Mouse (Mus musculus): ENCODE data around the gene Hnf4a. TPM values are rescaled to one million over a fixed set of nuclear protein-coding genes. Genes with fewer than 3 reads are reported as not detected.
"Not testable (repeated sequence)": the region's sequence is repeated elsewhere in the genome, so short reads cannot be mapped to it uniquely, and the experiment has no call there.

Hnf4a gene
- 0.62 TPM in 1 of 2 replicates, not detected in the other for polyA plus RNA-seq (2015; fragmentation: Nextera tagmentation; extraction: Ambion mirVana)

GRCm38 (mm10) chr2:163506300-163507004, at the start of gene Hnf4a:
Hnf4a (plus strand) TSS chr2:163506808.
- Histone ChIP-seq H3K9me3 (no peaks in the 10 kb centered on the region), H3K4me1 (no peaks in the 10 kb centered on the region), H3K4me2 (no peak within 1 kb of the TSS), H3K9ac (no peak within 1 kb of the TSS), H3K27ac (no peak within 1 kb of the TSS), H3K27me3 (no peaks in the 10 kb centered on the region), H3K36me3 (no peaks in the 10 kb centered on the region), H3K4me3 (no peak within 1 kb of the TSS)
- 88% methylated on average over 10 of the region's 10 CpGs for WGBS
- no peak for ATAC-seq (ENCODE audit: insufficient number of reproducible peaks, insufficient read depth, low FRiP score, low TSS enrichment, low read depth)

GRCm38 (mm10) chr2:163458539-163459265, 47.9 kb upstream of the Hnf4a start:
- H3K4me2 ChIP-seq: no peak overlapping the region
- H3K9me3 ChIP-seq: no peaks in the 10 kb centered on the region
- no peak overlapping the region for H3K9ac ChIP-seq
- no peak overlapping the region for H3K4me3 ChIP-seq
- 53% methylated on average over 27 of the region's 27 CpGs for WGBS
- no peaks in the 10 kb centered on the region for H3K36me3 ChIP-seq
- no peak for ATAC-seq (ENCODE audit: insufficient number of reproducible peaks, insufficient read depth, low FRiP score, low TSS enrichment, low read depth)
- H3K27ac ChIP-seq: no peak overlapping the region
- no peaks in the 10 kb centered on the region for H3K4me1 ChIP-seq
- H3K27me3 ChIP-seq: peaks cover 22% of the 10 kb centered on the region

GRCm38 (mm10) chr2:163459380-163459779, 47.2 kb upstream of the Hnf4a start:
- Histone ChIP-seq H3K4me2 (no peak overlapping the region), H3K36me3 (no peaks in the 10 kb centered on the region), H3K27me3 (peaks cover 22% of the 10 kb centered on the region), H3K9ac (no peak overlapping the region), H3K4me3 (no peak overlapping the region), H3K9me3 (no peaks in the 10 kb centered on the region), H3K27ac (no peak overlapping the region), H3K4me1 (no peaks in the 10 kb centered on the region)
- WGBS: 39% methylated on average over 10 of the region's 10 CpGs
- no peak for ATAC-seq (ENCODE audit: insufficient number of reproducible peaks, insufficient read depth, low FRiP score, low TSS enrichment, low read depth)

GRCm38 (mm10) chr2:163460622-163461021, 46.0 kb upstream of the Hnf4a start:
- no peaks in the 10 kb centered on the region for H3K9me3 ChIP-seq
- H3K4me3 ChIP-seq: no peak overlapping the region
- H3K4me2 ChIP-seq: no peak overlapping the region
- WGBS: 86% methylated on average over 8 of the region's 8 CpGs
- H3K36me3 ChIP-seq: no peaks in the 10 kb centered on the region
- no peak overlapping the region for H3K9ac ChIP-seq
- H3K27ac ChIP-seq: no peak overlapping the region
- no peaks in the 10 kb centered on the region for H3K4me1 ChIP-seq
- no peak for ATAC-seq (ENCODE audit: insufficient number of reproducible peaks, insufficient read depth, low FRiP score, low TSS enrichment, low read depth)
- peaks cover 22% of the 10 kb centered on the region for H3K27me3 ChIP-seq

GRCm38 (mm10) chr2:163461307-163461706, 45.3 kb upstream of the Hnf4a start:
- not testable (repeated sequence) for ATAC-seq (ENCODE audit: insufficient number of reproducible peaks, insufficient read depth, low FRiP score, low TSS enrichment, low read depth); H3K36me3 ChIP-seq; H3K4me3 ChIP-seq; H3K27ac ChIP-seq; H3K4me1 ChIP-seq; H3K9ac ChIP-seq; H3K4me2 ChIP-seq; H3K9me3 ChIP-seq
- peaks cover 22% of the 10 kb centered on the region for H3K27me3 ChIP-seq
- WGBS: 94% methylated on average over 9 of the region's 9 CpGs

GRCm38 (mm10) chr2:163462386-163462785, 44.2 kb upstream of the Hnf4a start:
- no peak overlapping the region for H3K9ac ChIP-seq
- no peak overlapping the region for H3K4me3 ChIP-seq
- H3K4me2 ChIP-seq: no peak overlapping the region
- H3K27me3 ChIP-seq: peaks cover 22% of the 10 kb centered on the region
- WGBS: 86% methylated on average over 5 of the region's 5 CpGs
- no peak for ATAC-seq (ENCODE audit: insufficient number of reproducible peaks, insufficient read depth, low FRiP score, low TSS enrichment, low read depth)
- H3K36me3 ChIP-seq: peaks cover 6% of the 10 kb centered on the region
- no peak overlapping the region for H3K27ac ChIP-seq
- no peaks in the 10 kb centered on the region for H3K4me1 ChIP-seq
- no peaks in the 10 kb centered on the region for H3K9me3 ChIP-seq

- ATAC-seq (ENCODE audit: insufficient number of reproducible peaks, insufficient read depth, low FRiP score, low TSS enrichment, low read depth): no peak
- Histone ChIP-seq H3K9ac (no peak overlapping the region), H3K9me3 (no peaks in the 10 kb centered on the region), H3K4me3 (no peak overlapping the region), H3K36me3 (peaks cover 9% of the 10 kb centered on the region), H3K27me3 (peaks cover 20% of the 10 kb centered on the region), H3K4me1 (no peaks in the 10 kb centered on the region), H3K27ac (no peak overlapping the region), H3K4me2 (no peak overlapping the region)
- WGBS: 77% methylated on average over 11 of the region's 11 CpGs
Observed at GRCm38 (mm10) chr2:163462801-163463200, 43.8 kb upstream of the Hnf4a start.

GRCm38 (mm10) chr2:163463251-163463769, 43.3 kb upstream of the Hnf4a start:
- Histone ChIP-seq H3K9me3 (no peaks in the 10 kb centered on the region), H3K4me1 (no peaks in the 10 kb centered on the region), H3K9ac (no peak overlapping the region), H3K27me3 (peaks cover 15% of the 10 kb centered on the region), H3K36me3 (peaks cover 15% of the 10 kb centered on the region), H3K4me2 (no peak overlapping the region), H3K4me3 (no peak overlapping the region), H3K27ac (no peak overlapping the region)
- ATAC-seq (ENCODE audit: insufficient number of reproducible peaks, insufficient read depth, low FRiP score, low TSS enrichment, low read depth): no peak
- WGBS: 65% methylated on average over 10 of the region's 10 CpGs

- no peak for ATAC-seq (ENCODE audit: insufficient number of reproducible peaks, insufficient read depth, low FRiP score, low TSS enrichment, low read depth)
- H3K4me1 ChIP-seq: no peaks in the 10 kb centered on the region
- WGBS: 71% methylated on average over 4 of the region's 4 CpGs
- H3K4me2 ChIP-seq: no peak overlapping the region
- peaks cover 21% of the 10 kb centered on the region for H3K36me3 ChIP-seq
- no peaks in the 10 kb centered on the region for H3K9me3 ChIP-seq
- H3K27ac ChIP-seq: no peak overlapping the region
- peaks cover 8% of the 10 kb centered on the region for H3K27me3 ChIP-seq
- H3K4me3 ChIP-seq: no peak overlapping the region
- H3K9ac ChIP-seq: no peak overlapping the region
Observed at GRCm38 (mm10) chr2:163463998-163464397, 42.6 kb upstream of the Hnf4a start.

- 57% methylated on average over 6 of the region's 6 CpGs for whole genome bisulfite sequencing
- no peak overlapping the region for H3K4me3 ChIP-seq
- H3K9me3 ChIP-seq: no peaks in the 10 kb centered on the region
- H3K27ac ChIP-seq: no peak overlapping the region
- no peak overlapping the region for H3K4me2 ChIP-seq
- peaks cover 3% of the 10 kb centered on the region; the same call in 1 of the 2 replicates for H3K27me3 ChIP-seq
- H3K9ac ChIP-seq: no peak overlapping the region
- H3K4me1 ChIP-seq: no peaks in the 10 kb centered on the region
- H3K36me3 ChIP-seq: peaks cover 26% of the 10 kb centered on the region
- ATAC-seq (ENCODE audit: insufficient number of reproducible peaks, insufficient read depth, low FRiP score, low TSS enrichment, low read depth): no peak
Observed at GRCm38 (mm10) chr2:163464562-163464961, 42.0 kb upstream of the Hnf4a start.

GRCm38 (mm10) chr2:163466771-163467170, 39.8 kb upstream of the Hnf4a start:
- no peak overlapping the region for H3K27ac ChIP-seq
- no peak overlapping the region for H3K4me3 ChIP-seq
- no peak for ATAC-seq (ENCODE audit: insufficient number of reproducible peaks, insufficient read depth, low FRiP score, low TSS enrichment, low read depth)
- H3K4me1 ChIP-seq: peaks cover 8% of the 10 kb centered on the region
- no peaks in the 10 kb centered on the region for H3K9me3 ChIP-seq
- 75% methylated on average over 8 of the region's 8 CpGs for WGBS
- H3K27me3 ChIP-seq: no peaks in the 10 kb centered on the region
- no peak overlapping the region for H3K4me2 ChIP-seq
- H3K9ac ChIP-seq: no peak overlapping the region
- peaks cover 30% of the 10 kb centered on the region for H3K36me3 ChIP-seq

- H3K36me3 ChIP-seq: peaks cover 30% of the 10 kb centered on the region
- 91% methylated on average over 6 of the region's 6 CpGs for WGBS
- ATAC-seq (ENCODE audit: insufficient number of reproducible peaks, insufficient read depth, low FRiP score, low TSS enrichment, low read depth): no peak
- no peak overlapping the region for H3K9ac ChIP-seq
- H3K4me1 ChIP-seq: peaks cover 9% of the 10 kb centered on the region
- no peak overlapping the region for H3K4me2 ChIP-seq
- H3K27ac ChIP-seq: no peak overlapping the region
- no peaks in the 10 kb centered on the region for H3K9me3 ChIP-seq
- no peak overlapping the region for H3K4me3 ChIP-seq
- H3K27me3 ChIP-seq: no peaks in the 10 kb centered on the region
Observed at GRCm38 (mm10) chr2:163467585-163467984, 39.0 kb upstream of the Hnf4a start.
